Mouse (Mus musculus) liver, embryonic 11.5 days (tissue): ENCODE measurements around the gene Mfsd13b. TPM values are rescaled to one million over a fixed set of nuclear protein-coding genes. Genes with fewer than 3 reads are reported as not detected.

Experiments used
- ATAC-seq: fragments of 200-750 bp; cut with Nextera tagmentation; replicated peaks from 2 replicates; pipeline ENCODE4 v1.8.0; 2017; ENCODE audit warnings: moderate number of reproducible peaks, mild to moderate bottlenecking, moderate TSS enrichment, moderate library complexity; ENCODE audit not compliant: low FRiP score
- DNase-seq: peaks from one replicate; pipeline ENCODE4 v3.0.0-alpha.2; 2017; ENCODE audit warnings: low spot score
- H3K27ac ChIP-seq: fragments of 300-500 bp; sonication (generic); 2 replicates; pipeline ENCODE4 v1.5.1; 2014; ENCODE audit warnings: mild to moderate bottlenecking, low read depth, low read length, control low read depth
- H3K27me3 ChIP-seq: fragments of 300-500 bp; sonication (generic); replicated peaks from 2 replicates; pipeline ENCODE4 v1.6.1; 2014; ENCODE audit warnings: low read length, mixed read lengths; ENCODE audit not compliant: control insufficient read depth, insufficient read depth
- H3K36me3 ChIP-seq: fragments of 300-500 bp; sonication (generic); 2 replicates; pipeline ENCODE4 v1.6.1; 2014; ENCODE audit warnings: mild to moderate bottlenecking, low read length, moderate library complexity, mixed read lengths; ENCODE audit not compliant: control insufficient read depth, insufficient read depth
- H3K4me1 ChIP-seq: fragments of 300-500 bp; sonication (generic); replicated peaks from 2 replicates; pipeline ENCODE4 v1.6.1; 2014; ENCODE audit warnings: low read length, mixed read lengths; ENCODE audit not compliant: control insufficient read depth, insufficient read depth
- H3K4me2 ChIP-seq: fragments of 300-500 bp; sonication (generic); 2 replicates; pipeline ENCODE4 v1.6.1; 2014; ENCODE audit warnings: mild to moderate bottlenecking, control low read depth, moderate library complexity
- H3K4me3 ChIP-seq: fragments of 300-500 bp; sonication (generic); 2 replicates; pipeline ENCODE4 v1.5.1; 2014; ENCODE audit warnings: low read depth, low read length, control low read depth
- H3K9ac ChIP-seq: fragments of 300-500 bp; sonication (generic); 2 replicates; pipeline ENCODE4 v1.6.1; 2014; ENCODE audit warnings: low read depth, low read length, control low read depth
- H3K9me3 ChIP-seq: fragments of 300-500 bp; sonication (generic); 2 replicates; pipeline ENCODE4 v1.6.1; 2016; ENCODE audit warnings: low read length, inconsistent platforms, mixed read lengths; ENCODE audit not compliant: control insufficient read depth
- WGBS: fragments of 180-500 bp; shearing (Covaris S2); extraction: QIAGEN DNeasy Blood & Tissue Kit; methylation state at CpG from one replicate; pipeline ENCODE4 v1.1.7; 2014; 5-methylcytosine and 5-hydroxymethylcytosine counted together
- polyA plus RNA-seq: library from polyadenylated mRNA; unstranded; fragments of >200 nt; fragmentation: Nextera tagmentation; extraction: Ambion mirVana; gene quantifications from 2 replicates; pipeline ENCODE4 v1.2.1, GENCODE M21; 2014

Gene Mfsd13b
- polyA plus RNA-seq, 1 experiment from 2014 or later = 0.38 TPM

- no peaks in the 10 kb centered on the region for H3K36me3 ChIP-seq
- H3K4me1 ChIP-seq = peaks cover 8% of the 10 kb centered on the region
- H3K4me2 ChIP-seq = no peak overlapping the region
- no peak overlapping the region for H3K27ac ChIP-seq
- no peak for DNase-seq
- H3K9me3 ChIP-seq = no peaks in the 10 kb centered on the region
- H3K9ac ChIP-seq = no peak overlapping the region
- WGBS = 77% methylated on average over 1 of the region's 1 CpGs
- no peak for ATAC-seq
- no peaks in the 10 kb centered on the region for H3K27me3 ChIP-seq
- H3K4me3 ChIP-seq = no peak overlapping the region
Measured at GRCm38 (mm10) chr7:121043510-121043909, 61.2 kb downstream of the Mfsd13b start.

GRCm38 (mm10) chr7:121044251-121044650 lies 61.9 kb downstream of the Mfsd13b start:
- 52% methylated on average over 1 of the region's 1 CpGs for WGBS

GRCm38 (mm10) chr7:121045671-121046453 lies 63.6 kb downstream of the Mfsd13b start:
- Histone ChIP-seq H3K9ac (no peak overlapping the region), H3K36me3 (no peaks in the 10 kb centered on the region), H3K27ac (no peak overlapping the region), H3K4me1 (no peaks in the 10 kb centered on the region; the same call in none of the 2 replicates), H3K4me3 (no peak overlapping the region), H3K9me3 (no peaks in the 10 kb centered on the region), H3K27me3 (no peaks in the 10 kb centered on the region), H3K4me2 (no peak overlapping the region)
- ATAC-seq (no peak), DNase-seq (no peak)
- WGBS = 87% methylated on average over 6 of the region's 6 CpGs

More at GRCm38 (mm10) chr7:121044251-121044650, 61.9 kb downstream of the Mfsd13b start:
- Histone ChIP-seq H3K4me1 (peaks cover 8% of the 10 kb centered on the region), H3K9ac (no peak overlapping the region), H3K36me3 (no peaks in the 10 kb centered on the region), H3K4me2 (no peak overlapping the region), H3K27ac (no peak overlapping the region), H3K9me3 (no peaks in the 10 kb centered on the region), H3K27me3 (no peaks in the 10 kb centered on the region), H3K4me3 (no peak overlapping the region)
- no peak for DNase-seq
- no peak for ATAC-seq

GRCm38 (mm10) chr7:121047624-121048023 lies 65.3 kb downstream of the Mfsd13b start:
- Histone ChIP-seq H3K9ac (no peak overlapping the region), H3K27me3 (no peaks in the 10 kb centered on the region), H3K4me1 (no peaks in the 10 kb centered on the region; the same call in none of the 2 replicates), H3K27ac (no peak overlapping the region), H3K4me3 (no peak overlapping the region), H3K36me3 (no peaks in the 10 kb centered on the region; the same call in 1 of the 2 replicates), H3K9me3 (no peaks in the 10 kb centered on the region), H3K4me2 (no peak overlapping the region)
- DNase-seq = no peak
- 88% methylated on average over 2 of the region's 2 CpGs for WGBS
- no peak for ATAC-seq

GRCm38 (mm10) chr7:121053071-121053470 lies 70.8 kb downstream of the Mfsd13b start:
- DNase-seq (no peak), ATAC-seq (no peak)
- no peak overlapping the region for H3K4me3 ChIP-seq
- peaks cover 3% of the 10 kb centered on the region for H3K36me3 ChIP-seq
- H3K4me2 ChIP-seq = no peak overlapping the region
- no peaks in the 10 kb centered on the region for H3K4me1 ChIP-seq
- no peaks in the 10 kb centered on the region for H3K27me3 ChIP-seq
- no peaks in the 10 kb centered on the region for H3K9me3 ChIP-seq
- no peak overlapping the region for H3K27ac ChIP-seq
- 86% methylated on average over 4 of the region's 4 CpGs for WGBS
- no peak overlapping the region for H3K9ac ChIP-seq

GRCm38 (mm10) chr7:121059477-121060218 lies 77.3 kb downstream of the Mfsd13b start:
- no peak for ATAC-seq
- no peak for DNase-seq
- no peak overlapping the region for H3K4me3 ChIP-seq
- no peak overlapping the region for H3K27ac ChIP-seq
- no peaks in the 10 kb centered on the region for H3K9me3 ChIP-seq
- no peaks in the 10 kb centered on the region for H3K4me1 ChIP-seq
- no peaks in the 10 kb centered on the region for H3K27me3 ChIP-seq
- 74% methylated on average over 6 of the region's 6 CpGs for WGBS
- no peaks in the 10 kb centered on the region for H3K36me3 ChIP-seq
- no peak overlapping the region for H3K9ac ChIP-seq
- H3K4me2 ChIP-seq = no peak overlapping the region

GRCm38 (mm10) chr7:121064309-121064708 lies 82.0 kb downstream of the Mfsd13b start:
- ATAC-seq (no peak; the same call in 1 of the 2 replicates), DNase-seq (no peak)
- H3K4me3 ChIP-seq = no peak overlapping the region
- H3K4me1 ChIP-seq = no peaks in the 10 kb centered on the region
- H3K36me3 ChIP-seq = no peaks in the 10 kb centered on the region
- WGBS = 56% methylated on average over 4 of the region's 4 CpGs
- H3K9ac ChIP-seq = no peak overlapping the region
- no peaks in the 10 kb centered on the region for H3K9me3 ChIP-seq
- H3K4me2 ChIP-seq = no peak overlapping the region
- H3K27me3 ChIP-seq = no peaks in the 10 kb centered on the region
- H3K27ac ChIP-seq = no peak overlapping the region
